Mouse (Mus musculus): Measurements from ENCODE around the gene Zdhhc11. TPM values are rescaled to one million over a fixed set of nuclear protein-coding genes. Genes with fewer than 3 reads are reported as not detected.

Zdhhc11 gene
- not detected in 2 replicates for total RNA-seq (2015; ENCODE audit: low replicate concordance)
- total RNA-seq (2017; ENCODE audit: low replicate concordance): not detected in 2 replicates

GRCm38 (mm10) chr13:73963551-73963950 is at the start of gene Zdhhc11:
Gene Zdhhc11, plus strand, starts transcription at chr13:73963851.
- ATAC-seq (replicated peaks; ENCODE audit: low FRiP score, poor library complexity, severe bottlenecking): no peak

- ATAC-seq (replicated peaks; ENCODE audit: low FRiP score, poor library complexity, severe bottlenecking): no peak
Observed at GRCm38 (mm10) chr13:73932201-73932600, 31.4 kb upstream of the Zdhhc11 start.

DNA sequence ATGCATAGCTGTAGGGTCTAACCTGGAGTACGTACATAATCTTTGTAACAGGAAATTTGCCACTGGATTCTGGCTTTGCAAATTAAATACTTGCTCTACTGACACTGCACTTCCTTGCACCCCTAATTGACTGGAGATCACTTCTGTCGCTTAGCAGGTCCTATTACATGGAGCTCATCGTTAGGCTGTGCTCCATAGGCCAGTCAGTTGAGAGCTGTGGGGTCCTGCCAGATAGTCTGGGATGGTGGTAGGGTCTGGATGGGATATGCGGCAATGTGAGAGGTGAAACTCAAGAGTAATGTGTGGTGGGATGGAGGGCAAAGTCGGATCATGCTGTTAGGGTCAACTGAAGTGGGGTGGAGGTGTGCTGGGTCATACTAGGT is 26.7 kb upstream of the Zdhhc11 start:
- peak; percentile 19 for ATAC-seq (replicated peaks; ENCODE audit: low FRiP score, poor library complexity, severe bottlenecking)

- peak; percentile 97 for ATAC-seq (replicated peaks; ENCODE audit: low FRiP score, poor library complexity, severe bottlenecking)
Observed at GRCm38 (mm10) chr13:73937321-73938176, 26.1 kb upstream of the Zdhhc11 start, which contains the start of the genes Trip13 and Brd9. Gene Trip13, minus strand, starts transcription at chr13:73937784. Gene Brd9, plus strand, starts transcription at chr13:73937811.

DNA sequence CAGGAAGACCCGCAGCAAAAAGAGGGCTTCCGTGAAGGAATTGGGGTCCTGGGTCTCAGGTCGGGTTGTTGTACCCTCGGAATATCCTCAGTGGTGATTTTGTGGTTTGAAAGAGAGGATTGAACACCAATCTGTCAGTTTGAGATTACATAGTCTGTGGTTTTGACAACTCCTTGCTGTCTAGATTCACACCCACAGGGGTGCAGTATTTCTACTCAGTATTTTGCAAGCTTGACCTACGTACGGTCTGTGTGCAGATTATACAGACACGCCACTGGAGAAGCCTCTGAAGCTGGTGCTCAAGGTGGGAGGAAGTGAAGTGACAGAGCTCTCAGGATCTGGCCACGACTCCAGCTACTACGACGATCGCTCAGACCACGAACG is 25.5 kb upstream of the Zdhhc11 start:
- ATAC-seq (replicated peaks; ENCODE audit: low FRiP score, poor library complexity, severe bottlenecking): peak; percentile 27; the same call in 1 of the 2 replicates

GRCm38 (mm10) chr13:73939101-73939500 is 24.6 kb upstream of the Zdhhc11 start:
- no peak for ATAC-seq (replicated peaks; ENCODE audit: low FRiP score, poor library complexity, severe bottlenecking)

DNA sequence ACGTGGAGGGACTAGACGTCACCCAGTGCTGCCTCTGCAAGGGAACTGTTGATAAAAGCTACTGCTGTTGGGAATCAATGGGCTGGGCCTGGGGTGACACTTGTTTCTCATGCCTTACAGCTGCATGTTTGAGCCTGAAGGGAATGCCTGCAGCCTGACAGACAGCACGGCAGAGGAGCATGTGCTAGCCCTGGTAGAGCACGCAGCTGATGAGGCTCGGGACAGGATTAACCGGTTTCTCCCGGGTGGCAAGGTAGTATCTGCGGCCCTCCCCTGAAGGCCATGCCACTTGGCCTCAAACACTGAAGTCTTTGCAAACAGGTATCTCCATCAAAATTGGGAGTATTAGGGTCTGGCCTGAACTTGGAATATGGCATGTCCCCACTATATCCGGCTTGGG is 19.0 kb upstream of the Zdhhc11 start:
- ATAC-seq (replicated peaks; ENCODE audit: low FRiP score, poor library complexity, severe bottlenecking): no peak

DNA sequence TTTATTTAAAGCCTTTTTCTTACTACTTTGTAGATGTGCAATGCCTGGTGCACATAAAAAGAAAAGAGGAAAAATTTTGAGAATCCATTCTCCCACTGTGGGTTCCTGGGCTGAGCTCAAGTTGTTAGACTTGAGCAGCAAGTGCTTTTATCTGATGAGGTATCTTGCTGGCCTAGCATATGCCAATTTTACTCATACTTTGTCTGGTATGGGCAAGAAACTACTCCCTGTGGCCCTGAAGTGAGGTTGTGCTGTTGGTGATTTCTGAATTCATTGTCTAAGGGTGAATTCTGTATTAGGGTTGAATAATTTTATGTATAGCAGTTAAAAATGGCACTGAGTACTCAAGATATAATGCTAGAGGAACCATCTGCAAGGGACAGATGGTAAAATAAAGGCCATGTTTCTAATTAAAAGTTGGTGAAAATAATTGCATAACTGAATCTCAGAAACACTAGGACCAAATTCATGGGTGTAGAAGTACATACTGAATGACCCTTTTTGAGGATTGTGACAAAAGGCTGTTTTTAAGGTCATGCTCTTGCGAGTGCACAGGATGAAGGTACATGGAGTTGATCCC is 10.0 kb upstream of the Zdhhc11 start:
- no peak for ATAC-seq (replicated peaks; ENCODE audit: low FRiP score, poor library complexity, severe bottlenecking)

DNA sequence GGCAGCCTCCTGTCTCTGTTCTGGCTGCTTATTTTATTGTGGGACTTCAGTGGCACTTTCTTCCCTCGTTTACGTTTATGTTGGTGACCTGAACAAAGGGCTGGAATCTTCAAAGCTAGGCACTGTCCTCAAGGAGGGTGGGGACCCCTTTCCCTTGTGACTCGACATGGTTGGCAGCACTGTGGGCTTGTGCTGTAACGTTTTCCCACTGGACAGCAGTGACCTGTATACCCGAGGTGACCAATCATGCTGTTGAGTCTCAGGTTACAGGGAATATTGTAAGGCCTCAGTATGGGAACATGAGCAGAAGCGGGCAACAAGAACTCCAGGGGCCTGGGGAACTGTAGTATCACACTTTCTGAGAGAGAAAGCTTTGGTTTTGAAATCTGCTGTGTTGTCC is 9.0 kb upstream of the Zdhhc11 start:
- no peak for ATAC-seq (replicated peaks; ENCODE audit: low FRiP score, poor library complexity, severe bottlenecking)

GRCm38 (mm10) chr13:73955531-73955930 is 8.1 kb upstream of the Zdhhc11 start:
- ATAC-seq (replicated peaks; ENCODE audit: low FRiP score, poor library complexity, severe bottlenecking): no peak

- ATAC-seq (replicated peaks; ENCODE audit: low FRiP score, poor library complexity, severe bottlenecking): no peak
Observed at GRCm38 (mm10) chr13:73960117-73960652, 3.5 kb upstream of the Zdhhc11 start.

DNA sequence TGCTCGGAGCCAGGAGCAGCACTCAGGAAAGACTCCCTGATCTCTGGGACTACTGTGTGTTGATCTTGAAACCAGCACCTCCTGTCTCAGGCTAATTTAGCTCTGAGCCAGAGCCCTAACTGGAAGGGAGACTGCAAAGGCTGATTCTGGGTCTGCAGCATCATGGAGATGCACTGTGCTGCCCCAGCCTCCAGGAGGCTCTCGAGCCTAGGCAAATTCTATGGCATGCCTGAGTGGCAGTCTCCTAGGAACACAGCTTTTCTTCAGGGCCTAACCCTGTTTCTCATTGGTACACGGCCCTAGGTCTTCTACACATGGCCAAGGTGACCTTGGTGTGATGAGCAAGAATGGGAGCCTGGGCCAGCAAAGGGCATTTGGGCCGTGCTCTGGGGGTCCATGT is 2.5 kb upstream of the Zdhhc11 start:
- no peak for ATAC-seq (replicated peaks; ENCODE audit: low FRiP score, poor library complexity, severe bottlenecking)

DNA sequence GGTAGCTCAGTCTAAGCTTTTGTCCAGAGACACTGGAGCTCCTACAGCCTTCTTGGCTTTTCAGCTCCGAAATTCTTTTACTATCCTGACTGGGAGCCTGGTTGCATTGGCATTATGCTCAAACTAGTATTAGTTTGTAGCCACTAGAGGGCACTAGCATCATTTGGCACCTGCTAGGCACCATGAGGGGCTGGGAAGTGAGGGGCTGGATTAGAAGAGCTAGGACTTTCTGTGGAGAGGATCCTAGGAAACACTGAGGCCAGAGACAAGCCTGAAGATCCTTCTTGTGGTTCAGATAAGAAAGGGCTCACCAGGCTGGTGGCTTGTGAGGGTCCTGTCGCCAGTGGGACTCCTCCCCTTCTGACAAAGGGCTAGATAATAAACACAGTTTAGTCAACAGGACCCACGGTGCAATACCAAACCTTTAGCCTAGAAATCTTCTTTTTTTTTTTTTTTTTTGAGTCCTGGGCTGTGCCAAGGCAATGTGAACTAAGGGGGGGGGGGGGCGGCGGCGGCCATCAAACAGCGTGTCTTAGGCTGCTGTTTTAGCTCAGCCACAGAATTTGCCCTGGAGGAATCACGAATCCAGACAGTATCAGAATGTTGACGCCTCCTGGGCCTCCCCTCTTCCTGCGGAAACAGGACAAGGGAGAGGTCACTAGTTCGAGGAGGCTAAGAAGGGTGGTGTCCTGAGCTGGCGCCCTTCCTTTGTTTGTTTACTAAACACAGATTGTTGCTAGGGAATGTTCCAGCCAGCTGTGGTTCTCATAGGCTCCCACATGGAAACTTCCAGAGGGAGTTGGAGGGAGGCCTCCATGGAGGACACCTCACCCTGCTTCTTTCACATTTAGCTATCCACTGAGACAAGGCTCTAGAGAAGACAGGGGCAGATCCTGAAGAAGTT is 7.1 kb downstream of the Zdhhc11 start:
- peak; percentile 66 for ATAC-seq (replicated peaks; ENCODE audit: low FRiP score, poor library complexity, severe bottlenecking)

- no peak for ATAC-seq (replicated peaks; ENCODE audit: low FRiP score, poor library complexity, severe bottlenecking)
Observed at GRCm38 (mm10) chr13:73974523-73974922, 10.9 kb downstream of the Zdhhc11 start.

DNA sequence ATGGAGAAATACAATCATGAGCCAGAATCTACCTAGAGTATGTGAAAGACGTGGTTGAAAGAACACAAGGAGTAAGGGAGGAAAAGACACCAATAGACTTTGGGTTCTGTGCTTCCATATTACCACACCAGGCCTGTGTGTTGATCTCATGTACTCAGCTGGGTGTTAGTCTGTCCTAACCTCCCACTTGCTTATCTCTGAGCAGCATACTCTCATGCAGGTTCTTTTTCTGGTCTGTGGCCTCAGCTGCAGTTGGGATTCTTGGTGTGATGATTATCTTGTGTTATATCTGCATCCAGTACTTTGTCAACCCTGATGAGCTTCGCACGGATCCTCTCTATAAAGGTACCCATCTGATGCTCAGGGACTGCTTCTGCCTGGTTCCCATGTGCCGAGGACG is 13.3 kb downstream of the Zdhhc11 start:
- no peak for ATAC-seq (replicated peaks; ENCODE audit: low FRiP score, poor library complexity, severe bottlenecking)

GRCm38 (mm10) chr13:73990325-73990724 is 26.7 kb downstream of the Zdhhc11 start:
- ATAC-seq (replicated peaks; ENCODE audit: low FRiP score, poor library complexity, severe bottlenecking): no peak

- peak; percentile 51; the same call in 1 of the 2 replicates for ATAC-seq (replicated peaks; ENCODE audit: low FRiP score, poor library complexity, severe bottlenecking)
Observed at GRCm38 (mm10) chr13:73990761-73991160, 27.1 kb downstream of the Zdhhc11 start.

DNA sequence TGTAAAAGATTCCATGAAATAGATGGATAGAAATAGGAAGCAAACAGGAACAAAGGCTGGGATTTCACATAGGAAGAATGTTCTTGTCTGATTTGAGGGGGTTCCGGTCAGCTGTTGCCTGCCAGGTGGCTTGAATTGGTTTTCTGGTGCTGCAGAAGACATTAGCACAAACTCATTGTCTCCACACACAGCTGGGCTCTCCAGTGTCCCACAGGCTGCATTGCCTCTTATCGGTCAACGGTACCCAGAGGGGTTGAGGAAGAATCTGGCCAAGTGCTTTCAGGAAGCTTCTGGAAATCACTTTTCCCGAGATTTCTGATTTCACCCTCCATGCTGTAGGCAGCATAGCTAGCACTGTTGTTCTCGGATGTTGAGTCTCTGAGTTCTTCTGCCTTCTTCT is 27.6 kb downstream of the Zdhhc11 start:
- ATAC-seq (replicated peaks; ENCODE audit: low FRiP score, poor library complexity, severe bottlenecking): no peak

GRCm38 (mm10) chr13:73996456-73996855 is 32.8 kb downstream of the Zdhhc11 start:
- no peak for ATAC-seq (replicated peaks; ENCODE audit: low FRiP score, poor library complexity, severe bottlenecking)

DNA sequence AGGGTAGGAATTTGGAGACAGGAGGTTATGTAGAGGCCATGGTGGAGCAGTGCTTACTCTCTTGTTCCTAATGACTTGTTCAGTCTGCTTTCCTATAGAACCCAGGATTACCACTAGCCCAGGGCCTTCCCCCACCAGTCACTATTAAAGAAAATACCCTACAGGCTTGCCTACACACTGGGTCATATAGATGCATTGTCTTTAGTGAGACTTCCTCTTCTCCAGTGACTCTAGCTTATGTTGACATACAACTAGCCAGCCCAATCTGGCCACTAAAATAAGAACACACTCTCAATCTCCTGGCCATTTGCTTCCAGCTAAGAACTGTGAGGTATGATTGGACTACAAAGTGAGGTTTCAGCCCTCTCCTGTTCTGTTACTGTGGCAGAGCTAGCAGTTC is 36.9 kb downstream of the Zdhhc11 start:
- no peak for ATAC-seq (replicated peaks; ENCODE audit: low FRiP score, poor library complexity, severe bottlenecking)
